16 mouse cellular contexts compared by ENCODE assay signal in genomic region chr1:119487917-119488590, GRCm38 (mm10). TPM values are rescaled to one million over a fixed set of nuclear protein-coding genes. Genes with fewer than 3 reads are reported as not detected.
DNase-seq lines count a peak whose midpoint lies in the region; ATAC-seq and TF ChIP-seq lines count a peak whose summit lies in the region.
"Had no signal": no experiment of that assay in that cellular context is flagged by ENCODE, and none has a peak within 500 bp of the region (broad histone marks: within the 10 kb centered on the region; RNA-seq: fewer than 3 reads in every experiment).

No protein-coding gene starts in this region.

- no peak for TF ChIP-seq EP300 in heart, adult 2 months (IDR thresholded peaks at IDR 0.05; ENCODE audit: insufficient read depth, low read depth, low read length)

- no peak overlapping the region for H3K4me3 ChIP-seq in heart, embryonic 16.5 days (ENCODE audit: low read length)
- H3K4me3 ChIP-seq in heart, adult 2 months = no peak overlapping the region
- no peak overlapping the region for H3K4me3 ChIP-seq in embryonic facial prominence, embryonic 11.5 days (ENCODE audit: low read depth, low read length)
- no peak overlapping the region for H3K4me3 ChIP-seq in embryonic facial prominence, embryonic 14.5 days (ENCODE audit: low read depth, low read length)
- H3K4me3 ChIP-seq: erythroblast, embryonic 14.5 days; hindbrain, embryonic 10.5 days had no signal

- intact Hi-C loops in heart, adult 2 months (cut with DNase I) = no loop called here

- H3K27me3 ChIP-seq in heart, embryonic 16.5 days (ENCODE audit: control insufficient read depth, insufficient read depth, low read length) = no peaks in the 10 kb centered on the region
- H3K27me3 ChIP-seq in heart, adult 2 months (ENCODE audit: control insufficient read depth, insufficient read depth, low read length) = no peaks in the 10 kb centered on the region
- H3K27me3 ChIP-seq in embryonic facial prominence, embryonic 11.5 days (ENCODE audit: control insufficient read depth, insufficient read depth, low read length) = no peaks in the 10 kb centered on the region
- no peaks in the 10 kb centered on the region for H3K27me3 ChIP-seq in embryonic facial prominence, embryonic 14.5 days (replicated peaks; ENCODE audit: control insufficient read depth, insufficient read depth, low read length)

- peaks cover 54% of the 10 kb centered on the region for H3K4me1 ChIP-seq in heart, embryonic 16.5 days (ENCODE audit: control insufficient read depth, insufficient read depth, low read length)
- peaks cover 13% of the 10 kb centered on the region for H3K4me1 ChIP-seq in heart, adult 2 months (ENCODE audit: control insufficient read depth, insufficient read depth, low read length)
- H3K4me1 ChIP-seq in embryonic facial prominence, embryonic 11.5 days (ENCODE audit: control insufficient read depth, insufficient read depth, low read length) = no peaks in the 10 kb centered on the region
- H3K4me1 ChIP-seq in embryonic facial prominence, embryonic 14.5 days (ENCODE audit: control insufficient read depth, insufficient read depth, low read length) = peaks cover 33% of the 10 kb centered on the region

- 48% methylated on average over 10 of the region's 10 CpGs for WGBS in heart, embryonic 16.5 days
- WGBS in heart, adult 2 months = 45% methylated on average over 10 of the region's 10 CpGs
- WGBS in embryonic facial prominence, embryonic 11.5 days = 41% methylated on average over 10 of the region's 10 CpGs
- WGBS in embryonic facial prominence, embryonic 14.5 days = 32% methylated on average over 5 of the region's 10 CpGs

- no peak overlapping the region for H3K9ac ChIP-seq in heart, embryonic 16.5 days (ENCODE audit: low read length)
- no peak overlapping the region for H3K9ac ChIP-seq in heart, adult 2 months (ENCODE audit: low read depth, low read length)
- H3K9ac ChIP-seq in embryonic facial prominence, embryonic 11.5 days (replicated peaks; ENCODE audit: low read length) = no peak overlapping the region
- no peak overlapping the region for H3K9ac ChIP-seq in embryonic facial prominence, embryonic 14.5 days (ENCODE audit: low read depth, low read length)
- H3K9ac ChIP-seq: liver, embryonic 14.5 days had no signal

- no peak for TF ChIP-seq CTCF in heart, adult 2 months (IDR thresholded peaks at IDR 0.05)

- H3K9me3 ChIP-seq in heart, embryonic 16.5 days (replicated peaks; ENCODE audit: control insufficient read depth, low read length) = no peaks in the 10 kb centered on the region
- H3K9me3 ChIP-seq in embryonic facial prominence, embryonic 11.5 days (replicated peaks; ENCODE audit: control insufficient read depth, low read length) = no peaks in the 10 kb centered on the region
- H3K9me3 ChIP-seq in embryonic facial prominence, embryonic 14.5 days (ENCODE audit: control insufficient read depth, low read length) = no peaks in the 10 kb centered on the region
- H3K9me3 ChIP-seq: hindbrain, embryonic 10.5 days had no signal

- 0 out of 2 replicates have a peak overlapping the region, but pooled peaks have one; percentile 9 for H3K4me2 ChIP-seq in heart, embryonic 16.5 days (ENCODE audit: low read depth, low read length)
- no peak overlapping the region for H3K4me2 ChIP-seq in embryonic facial prominence, embryonic 11.5 days (ENCODE audit: low read depth, low read length)
- peak overlapping the region; percentile 26 for H3K4me2 ChIP-seq in embryonic facial prominence, embryonic 14.5 days (ENCODE audit: low read depth, low read length)

- no peak for DNase-seq in heart, adult 2 months
- DNase-seq in embryonic facial prominence, embryonic 11.5 days (ENCODE audit: low spot score) = no peak
- DNase-seq in embryonic facial prominence, embryonic 14.5 days (ENCODE audit: low spot score) = no peak
- peak; percentile 45 for DNase-seq in thymus, postnatal 10 days (ENCODE audit: low spot score in 2 of 2)
- DNase-seq in embryo, embryonic 11 days = no peak
- DNase-seq: adrenal gland, adult 8-10 months; cerebellum, adult 2 months; kidney, postnatal 25 days; spleen, adult 18-20 months had no signal

- no peak for ATAC-seq in heart, embryonic 16.5 days (replicated peaks; ENCODE audit: extremely low read depth, insufficient read depth, low FRiP score)
- ATAC-seq in embryonic facial prominence, embryonic 11.5 days (replicated peaks; ENCODE audit: insufficient number of reproducible peaks, low FRiP score, low TSS enrichment, low read depth) = 0 out of 2 replicates have a peak, but pooled peaks have one; percentile 31
- ATAC-seq in embryonic facial prominence, embryonic 14.5 days (ENCODE audit: low read depth) = 0 out of 2 replicates have a peak, but pooled peaks have one; percentile 13
- no peak for ATAC-seq in erythroid progenitor cell, adult 5-6 weeks (replicated peaks; ENCODE audit: low FRiP score, poor library complexity, severe bottlenecking)
- ATAC-seq: CD4-positive, CD25-positive, alpha-beta regulatory T cell, adult 4 months; lung, postnatal 0 days had no signal

- TF ChIP-seq POLR2A in heart, adult 2 months (IDR thresholded peaks at IDR 0.05; ENCODE audit: insufficient read depth, low read depth, low read length) = no peak

- no peaks in the 10 kb centered on the region for H3K36me3 ChIP-seq in heart, embryonic 16.5 days (ENCODE audit: control insufficient read depth, insufficient read depth)
- H3K36me3 ChIP-seq in heart, adult 2 months (ENCODE audit: control insufficient read depth, insufficient read depth, low read length) = peaks cover 2% of the 10 kb centered on the region; the same call in 1 of the 2 replicates
- H3K36me3 ChIP-seq in embryonic facial prominence, embryonic 11.5 days (replicated peaks; ENCODE audit: control insufficient read depth, insufficient read depth, low read depth, low read length) = no peaks in the 10 kb centered on the region
- H3K36me3 ChIP-seq in embryonic facial prominence, embryonic 14.5 days (ENCODE audit: control insufficient read depth, insufficient read depth, low read length) = no peaks in the 10 kb centered on the region
- H3K36me3 ChIP-seq: hindbrain, embryonic 10.5 days had no signal

- no peak overlapping the region for H3K27ac ChIP-seq in heart, embryonic 16.5 days (ENCODE audit: low read length)
- H3K27ac ChIP-seq in heart, adult 2 months = no peak overlapping the region
- H3K27ac ChIP-seq in embryonic facial prominence, embryonic 11.5 days (replicated peaks; ENCODE audit: low read depth, low read length) = no peak overlapping the region
- H3K27ac ChIP-seq in embryonic facial prominence, embryonic 14.5 days (replicated peaks; ENCODE audit: low read depth, low read length) = peak overlapping the region; percentile 53; the same call in 1 of the 2 replicates
- H3K27ac ChIP-seq: hindbrain, embryonic 10.5 days; liver, embryonic 14.5 days had no signal

- peaks cover 4% of the 10 kb centered on the region; the same call in 1 of the 2 replicates for H3K79me2 ChIP-seq in heart, adult 2 months (replicated peaks; ENCODE audit: control insufficient read depth, insufficient read depth, low read length)

RNA-seq across cellular contexts. Expression of gene Ralb, which starts 16.5 kb away (rescaled TPM):
- 130 and 140 TPM in 2 replicates for polyA plus RNA-seq in heart, embryonic 16.5 days (2015; fragmentation: Nextera tagmentation; extraction: Ambion mirVana)
- 10 to 100 TPM; 26.9 to 30.1 TPM for total RNA-seq in heart, adult 2 months (2021)
- 23.1 and 29.1 TPM in 2 replicates for polyA plus RNA-seq in heart, adult 2 months (2012; rRNA removed)
- 102 TPM in 2 replicates for polyA plus RNA-seq in embryonic facial prominence, embryonic 11.5 days (2014; fragmentation: Nextera tagmentation; extraction: Ambion mirVana)
- 96.8 and 114 TPM in 2 replicates for polyA plus RNA-seq in embryonic facial prominence, embryonic 14.5 days (2014; fragmentation: Nextera tagmentation; extraction: Ambion mirVana)
- total RNA-seq in erythroid progenitor cell, adult 5-6 weeks (2015; ENCODE audit: low replicate concordance) = 4.3 and 10.1 TPM in 2 replicates
- total RNA-seq in erythroid progenitor cell, adult 5-6 weeks (2017; ENCODE audit: low replicate concordance) = 2.2 and 7.1 TPM in 2 replicates

RNA-seq across cellular contexts. Expression of gene Tmem185b, which starts 37.9 kb away (rescaled TPM):
- polyA plus RNA-seq in heart, embryonic 16.5 days (2015; fragmentation: Nextera tagmentation; extraction: Ambion mirVana) = 24.7 and 25.8 TPM in 2 replicates
- total RNA-seq in heart, adult 2 months (2021) = 10 to 100 TPM; 14.8 to 15.8 TPM
- 14.2 and 15.1 TPM in 2 replicates for polyA plus RNA-seq in heart, adult 2 months (2012; rRNA removed)
- 25.6 and 25.7 TPM in 2 replicates for polyA plus RNA-seq in embryonic facial prominence, embryonic 11.5 days (2014; fragmentation: Nextera tagmentation; extraction: Ambion mirVana)
- polyA plus RNA-seq in embryonic facial prominence, embryonic 14.5 days (2014; fragmentation: Nextera tagmentation; extraction: Ambion mirVana) = 25.3 and 25.8 TPM in 2 replicates
- total RNA-seq in erythroid progenitor cell, adult 5-6 weeks (2015; ENCODE audit: low replicate concordance) = 3.6 and 11.3 TPM in 2 replicates
- 0.77 and 2.7 TPM in 2 replicates for total RNA-seq in erythroid progenitor cell, adult 5-6 weeks (2017; ENCODE audit: low replicate concordance)

Comparison
In these comparisons a context has a peak if more than half of its experiments do, and no peak if none do; other contexts are left out.
1. ATAC-seq: peak in embryonic facial prominence, embryonic 11.5 days (single experiment) and embryonic facial prominence, embryonic 14.5 days (single experiment); none in heart, embryonic 16.5 days (single experiment) and erythroid progenitor cell, adult 5-6 weeks (single experiment).
2. DNase-seq: peak in thymus, postnatal 10 days (2 of 2); none in heart, adult 2 months (0 of 2), embryonic facial prominence, embryonic 11.5 days (single experiment), embryonic facial prominence, embryonic 14.5 days (single experiment) and embryo, embryonic 11 days (single experiment).